Mouse (Mus musculus) spleen, embryonic (tissue): ENCODE data around the gene Hoxb7.

Experiments used
- CTCF ChIA-PET: fragments of 350-600 bp; sonication (Branson Sonifier 250); formaldehyde crosslinking; loops from one replicate; lab custom pipeline; 2022; lab: Charles Lee

The Hoxb7 gene

DNA sequence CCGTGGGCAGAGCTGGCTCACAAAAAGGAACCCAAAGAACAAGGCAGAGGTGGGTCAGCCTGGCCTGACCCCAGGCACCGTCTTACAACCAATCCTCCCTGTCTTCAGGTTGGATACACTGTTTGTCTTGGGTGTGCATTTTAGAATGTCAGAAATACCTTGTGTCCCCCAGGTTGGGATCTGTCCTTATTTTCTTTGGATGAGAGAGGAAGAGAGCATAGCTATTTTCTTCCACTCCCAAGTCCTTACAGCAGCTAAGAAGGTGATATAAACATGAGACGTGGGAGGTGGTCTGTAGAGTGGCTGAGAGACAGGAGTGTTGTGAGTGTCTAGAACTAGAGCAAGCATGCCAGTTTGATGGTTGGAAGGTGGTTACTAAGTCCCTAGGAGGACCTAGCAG lies 11.0 kb downstream of the Hoxb7 start:
- CTCF ChIA-PET = interaction anchor here (0.5 kb wide), 1 partner anchor 235 kb away, joined by 3 read pairs; no protein-coding TSS in a partner anchor

DNA sequence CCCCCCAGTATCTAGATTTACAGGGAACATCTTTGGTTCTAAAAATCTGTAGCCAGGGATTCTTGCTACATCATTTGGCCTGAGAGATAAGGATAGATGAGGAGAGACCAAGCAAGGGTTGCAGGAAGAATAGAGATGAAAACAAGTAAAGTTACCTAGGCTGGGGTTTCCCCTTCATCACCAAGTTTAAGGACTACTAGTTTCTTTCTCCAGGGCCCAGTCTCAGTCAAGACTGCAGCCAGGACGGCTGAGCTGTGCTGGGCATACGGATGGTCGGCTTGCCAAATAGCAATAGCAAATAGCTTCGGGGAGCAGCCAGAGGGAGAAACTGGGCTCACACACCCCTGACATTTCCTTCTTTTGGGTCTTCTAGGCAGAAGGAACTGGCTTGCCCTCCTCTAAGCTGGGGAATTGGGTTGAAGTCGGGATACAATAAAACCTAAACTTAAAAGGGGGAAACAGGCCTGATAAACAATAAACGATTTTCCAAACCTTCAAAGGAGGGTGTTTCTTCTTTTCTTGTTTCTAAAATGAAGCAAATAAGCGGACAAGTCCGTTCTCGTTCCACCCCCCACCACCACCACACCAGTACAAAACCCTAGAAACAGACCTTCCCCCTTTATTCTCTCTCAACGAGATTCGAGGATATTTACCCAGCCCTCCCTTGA lies 11.7 kb downstream of the Hoxb7 start:
- CTCF ChIA-PET = no interaction called here

DNA sequence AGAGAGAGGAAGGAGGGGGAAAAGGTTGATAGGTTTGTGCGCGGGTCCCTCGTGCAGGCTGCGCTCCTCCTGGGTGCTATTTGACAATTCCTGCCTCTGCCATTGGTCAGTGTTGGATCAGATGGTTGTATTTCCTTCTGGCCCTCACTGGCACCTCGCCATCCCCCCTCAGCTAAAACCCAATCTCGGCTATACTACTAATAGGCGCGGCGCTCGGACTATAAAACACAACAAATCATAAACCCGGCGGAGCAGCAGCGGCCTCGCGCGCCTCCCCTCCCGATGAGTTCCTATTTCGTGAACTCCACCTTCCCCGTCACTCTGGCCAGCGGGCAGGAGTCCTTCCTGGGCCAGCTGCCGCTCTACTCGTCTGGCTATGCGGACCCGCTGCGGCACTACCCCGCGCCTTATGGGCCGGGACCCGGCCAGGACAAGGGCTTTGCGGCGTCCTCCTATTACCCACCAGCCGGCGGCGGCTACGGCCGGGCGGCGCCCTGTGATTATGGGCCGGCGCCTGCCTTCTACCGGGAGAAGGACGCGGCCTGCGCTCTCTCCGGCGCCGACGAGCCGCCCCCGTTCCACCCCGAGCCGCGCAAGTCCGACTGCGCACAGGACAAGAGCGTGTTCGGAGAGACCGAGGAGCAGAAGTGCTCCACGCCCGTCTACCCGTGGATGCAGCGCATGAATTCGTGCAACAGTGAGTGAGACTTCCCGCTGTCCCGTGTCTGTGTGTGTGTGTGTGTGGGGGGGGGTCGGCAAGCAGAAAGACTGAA lies 12.7 kb downstream of the Hoxb7 start:
- CTCF ChIA-PET = no interaction called here

DNA sequence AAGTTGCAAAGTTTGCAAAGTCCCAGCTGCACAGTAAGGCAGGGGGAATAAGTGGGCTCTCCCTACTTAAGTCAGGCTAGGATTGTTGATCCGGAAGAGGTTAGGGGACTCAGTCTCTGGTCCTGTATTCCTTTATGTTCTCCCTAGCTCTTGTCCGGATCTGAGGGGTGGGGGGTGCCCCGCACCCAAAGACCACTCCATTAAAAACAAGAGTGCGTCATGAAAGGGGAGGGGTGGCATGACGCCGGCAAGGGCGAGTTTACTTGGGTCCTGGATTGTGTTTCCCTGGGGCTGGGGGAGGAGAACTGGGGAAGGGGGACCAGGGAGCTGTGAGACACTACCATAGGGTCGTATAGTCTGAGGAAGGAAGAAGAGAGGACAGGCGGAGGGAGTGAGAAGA lies 13.4 kb downstream of the Hoxb7 start:
- CTCF ChIA-PET = interaction anchor here (0.6 to 0.9 kb wide), 3 partner anchors 10 to 31 kb away, joined by 3 to 4 read pairs (median 3); no protein-coding TSS in a partner anchor

DNA sequence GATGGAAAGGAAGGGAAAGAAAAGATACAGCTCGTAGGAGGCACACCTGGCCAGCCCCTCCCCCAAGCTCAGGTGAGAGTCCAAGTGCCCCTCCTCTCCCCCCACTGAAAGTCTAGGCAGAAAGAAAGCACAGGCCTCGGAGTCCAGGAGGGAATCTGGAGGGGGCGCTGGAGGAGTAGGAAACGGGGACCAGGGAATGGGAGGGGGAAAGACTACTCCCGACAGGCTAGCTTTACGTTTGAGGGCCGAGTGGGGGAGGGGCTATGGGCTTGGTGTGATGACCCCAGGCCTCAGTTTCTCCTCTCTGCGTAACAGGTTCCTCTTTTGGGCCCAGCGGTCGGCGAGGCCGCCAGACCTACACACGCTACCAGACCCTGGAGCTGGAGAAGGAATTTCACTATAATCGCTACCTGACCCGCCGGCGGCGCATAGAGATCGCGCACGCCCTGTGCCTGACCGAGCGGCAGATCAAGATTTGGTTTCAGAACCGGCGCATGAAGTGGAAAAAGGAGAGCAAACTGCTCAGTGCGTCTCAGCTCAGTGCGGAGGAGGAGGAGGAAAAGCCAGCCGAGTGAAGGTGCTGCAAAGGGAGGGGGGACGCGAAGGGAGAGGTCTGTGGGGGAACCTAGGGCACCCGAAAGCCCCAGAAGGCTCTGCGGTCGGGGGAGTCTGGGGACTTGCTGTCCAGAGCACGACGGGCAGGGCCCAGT lies 14.1 kb downstream of the Hoxb7 start:
- CTCF ChIA-PET = interaction anchor here (0.6 to 0.9 kb wide), 3 partner anchors 9 to 30 kb away, joined by 3 to 4 read pairs (median 3); no protein-coding TSS in a partner anchor

DNA sequence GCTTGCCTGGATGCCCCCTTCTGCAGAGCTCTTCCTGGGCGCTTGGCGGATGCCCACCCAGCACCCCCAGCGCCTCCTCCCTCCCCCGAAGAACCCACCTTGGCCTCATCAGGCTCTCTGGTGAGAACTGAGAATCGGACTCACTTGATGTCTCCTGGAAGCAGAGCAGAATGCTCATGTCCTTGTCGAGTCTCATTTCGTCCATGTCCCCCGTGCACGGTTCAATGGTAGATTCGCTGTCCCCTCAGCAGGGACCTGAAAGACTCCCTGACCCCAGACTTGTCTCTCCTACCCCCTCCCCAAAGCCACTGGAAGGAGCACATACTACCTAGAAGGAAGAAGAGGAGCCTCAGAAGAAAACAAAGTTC lies 14.6 kb downstream of the Hoxb7 start:
- CTCF ChIA-PET = no interaction called here

DNA sequence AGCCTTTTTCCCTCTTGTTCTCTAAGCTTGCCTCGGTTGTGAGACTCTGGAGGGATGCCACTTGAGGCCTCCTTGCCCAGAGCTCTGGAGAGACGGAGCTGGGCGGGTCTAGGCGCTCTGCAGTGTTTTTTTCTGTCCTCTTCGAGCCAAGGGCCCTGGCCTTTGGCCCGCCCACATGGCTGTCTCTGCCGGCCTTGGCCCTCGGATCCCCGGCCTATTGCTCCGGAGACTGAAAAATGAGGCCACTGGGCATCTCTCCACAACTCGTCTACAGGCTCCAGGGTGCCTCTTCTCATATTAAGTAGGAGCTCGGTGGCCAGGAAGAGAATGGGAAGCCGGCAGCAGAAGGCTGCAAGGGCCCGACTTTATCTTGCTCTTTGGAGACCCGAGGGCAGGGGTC lies 15.4 kb downstream of the Hoxb7 start:
- CTCF ChIA-PET = no interaction called here

DNA sequence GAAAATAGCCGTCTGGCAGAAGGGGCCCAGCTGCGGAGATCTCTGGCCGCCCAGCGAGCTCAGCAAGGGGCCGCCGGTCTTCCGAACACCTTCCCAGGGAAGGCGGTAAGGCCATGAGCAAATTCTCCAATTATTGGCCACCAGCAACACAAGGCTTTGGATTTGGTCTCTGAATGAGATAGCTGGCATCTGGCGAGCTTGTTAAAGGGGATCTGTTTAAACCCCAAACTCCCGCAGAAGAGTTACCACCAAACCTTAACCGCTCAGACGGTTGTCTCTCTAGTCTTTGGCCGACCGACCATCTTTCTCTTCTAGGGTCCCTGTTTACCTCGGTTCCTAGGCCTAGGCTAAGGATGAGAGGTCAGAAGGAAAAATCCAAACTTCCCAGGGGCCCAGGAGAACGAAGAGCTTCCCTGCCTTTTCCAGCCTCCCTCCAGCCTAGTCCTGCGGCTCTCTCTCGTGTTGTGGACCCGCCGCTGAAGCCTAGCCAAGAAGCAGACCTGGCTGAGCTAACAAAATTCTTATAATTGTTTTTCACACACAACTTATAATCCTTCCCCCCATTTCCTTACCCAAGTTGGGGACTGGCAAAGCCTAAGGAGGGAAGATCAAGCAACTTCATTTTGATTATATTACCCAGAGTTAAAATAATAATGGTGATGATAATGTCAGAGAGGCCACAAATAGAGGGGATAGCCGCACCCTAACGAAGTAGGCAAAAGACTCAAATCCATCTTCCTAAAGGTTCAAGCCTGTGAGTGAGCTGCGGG lies 16.1 kb downstream of the Hoxb7 start:
- CTCF ChIA-PET = interaction anchor here (0.6 kb wide), 1 partner anchor 541 kb away, joined by 4 read pairs; no protein-coding TSS in a partner anchor

DNA sequence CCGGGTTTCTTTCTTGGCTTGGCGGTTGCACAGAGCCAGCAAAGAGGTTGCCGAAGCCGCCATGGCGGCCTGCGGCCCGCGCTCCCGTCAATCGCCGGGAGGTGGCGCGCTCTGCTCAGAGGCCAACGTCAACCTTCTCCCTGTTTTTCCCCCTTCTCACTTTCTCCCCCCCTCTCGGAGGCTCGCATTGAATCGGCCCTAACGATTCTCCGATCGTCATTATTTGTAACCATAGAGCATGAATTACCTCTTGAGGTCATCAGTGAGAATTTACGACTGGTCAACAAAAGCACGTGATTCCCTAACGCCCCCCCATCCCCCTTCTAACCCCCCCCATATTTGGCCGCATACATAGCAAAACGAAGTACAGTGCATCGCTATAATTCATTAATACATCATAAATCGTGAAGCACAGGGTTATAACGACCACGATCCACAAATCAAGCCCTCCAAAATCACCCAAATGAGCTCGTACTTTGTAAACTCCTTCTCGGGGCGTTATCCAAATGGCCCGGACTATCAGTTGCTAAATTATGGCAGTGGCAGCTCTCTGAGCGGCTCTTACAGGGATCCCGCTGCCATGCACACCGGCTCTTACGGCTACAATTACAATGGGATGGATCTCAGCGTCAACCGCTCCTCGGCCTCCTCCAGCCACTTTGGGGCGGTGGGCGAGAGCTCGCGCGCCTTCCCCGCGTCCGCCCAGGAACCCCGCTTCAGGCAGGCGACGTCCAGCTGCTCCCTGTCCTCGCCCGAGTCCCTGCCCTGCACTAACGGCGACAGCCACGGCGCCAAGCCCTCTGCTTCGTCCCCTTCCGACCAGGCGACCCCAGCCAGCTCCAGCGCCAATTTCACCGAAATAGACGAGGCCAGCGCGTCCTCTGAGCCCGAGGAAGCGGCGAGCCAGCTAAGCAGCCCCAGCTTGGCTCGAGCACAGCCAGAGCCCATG lies 17.0 kb downstream of the Hoxb7 start, which contains the start of gene Hoxb5:
Gene Hoxb5 (plus strand): TSS at position 186 of the 949 bp plus-strand sequence.
- CTCF ChIA-PET = interaction anchor here (0.6 to 1.4 kb wide), 4 partner anchors 11 to 540 kb away, joined by 3 to 5 read pairs (median 4); partner anchors contain the start of gene Hoxb6

DNA sequence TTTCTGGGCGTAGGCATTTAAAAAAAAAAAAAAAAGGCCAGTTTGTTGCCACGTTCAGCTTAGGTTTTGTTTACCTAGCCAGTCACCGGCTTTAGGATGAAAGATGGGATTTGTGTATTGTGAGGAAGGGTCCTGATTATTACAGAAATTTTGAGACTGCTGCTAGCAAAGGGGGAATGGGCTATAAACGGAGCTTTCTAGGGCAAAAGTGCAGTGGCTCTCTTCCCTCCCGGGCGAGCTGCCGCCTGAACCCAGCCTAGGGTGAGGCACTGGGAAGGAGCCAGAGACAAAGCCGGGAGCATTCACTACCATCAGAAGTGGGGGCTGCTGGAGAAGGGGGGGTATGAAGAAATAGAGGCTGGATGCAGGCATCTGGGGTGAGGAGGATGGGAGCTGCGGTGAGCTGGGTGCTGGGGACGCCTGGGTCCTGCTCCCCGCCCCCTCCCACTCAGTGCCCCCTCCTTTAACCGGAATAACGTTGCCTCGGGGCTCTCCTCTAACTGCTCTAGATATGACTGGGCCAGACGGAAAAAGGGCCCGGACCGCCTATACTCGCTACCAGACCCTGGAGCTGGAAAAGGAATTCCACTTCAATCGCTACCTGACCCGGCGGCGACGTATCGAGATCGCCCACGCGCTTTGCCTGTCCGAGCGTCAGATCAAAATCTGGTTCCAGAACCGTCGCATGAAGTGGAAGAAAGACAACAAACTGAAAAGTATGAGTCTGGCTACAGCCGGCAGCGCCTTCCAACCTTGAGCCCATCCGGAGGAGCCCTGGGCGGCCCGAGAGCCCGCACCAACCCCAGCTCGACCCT lies 18.2 kb downstream of the Hoxb7 start:
- CTCF ChIA-PET = interaction anchor here (0.6 to 1.8 kb wide), 6 partner anchors 8 to 175 kb away, joined by 3 to 6 read pairs (median 4); partner anchors contain the start of gene Hoxb6

DNA sequence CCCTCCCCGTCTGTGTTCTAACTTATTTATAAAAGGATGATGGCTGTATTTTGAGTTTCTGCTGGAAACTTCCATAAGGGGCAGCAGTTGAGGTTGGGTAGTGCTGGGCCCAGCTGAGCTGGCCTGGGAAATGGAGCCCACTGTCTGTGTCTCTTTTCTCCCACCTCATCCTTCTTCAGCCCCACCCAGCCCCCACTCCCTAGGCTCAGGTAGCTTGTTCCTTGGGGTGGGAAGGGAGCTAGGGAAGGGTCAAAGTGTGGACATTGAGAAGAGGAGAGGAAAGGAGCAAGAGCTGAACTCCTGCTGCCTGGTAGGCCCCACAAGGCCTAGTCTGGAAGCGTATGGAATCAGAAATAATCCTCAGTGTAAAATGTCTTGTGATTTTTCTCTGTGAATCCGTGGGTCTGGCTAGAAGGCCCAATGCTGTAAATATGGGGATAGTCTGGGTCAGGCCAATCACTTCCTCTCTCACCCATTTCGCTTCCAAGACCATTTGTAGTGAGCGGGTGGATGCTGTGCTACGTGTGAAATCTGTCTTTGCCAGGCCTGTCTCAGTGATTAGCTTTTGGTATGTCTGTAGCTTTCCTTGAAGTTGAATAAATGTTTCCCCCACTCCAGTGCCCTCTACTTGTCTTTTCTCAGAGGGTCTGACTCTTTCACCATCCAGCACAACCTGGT lies 19.2 kb downstream of the Hoxb7 start:
- CTCF ChIA-PET = interaction anchor here (0.6 to 1.8 kb wide), 2 partner anchors 10 to 177 kb away, joined by 4 to 6 read pairs; no protein-coding TSS in a partner anchor

DNA sequence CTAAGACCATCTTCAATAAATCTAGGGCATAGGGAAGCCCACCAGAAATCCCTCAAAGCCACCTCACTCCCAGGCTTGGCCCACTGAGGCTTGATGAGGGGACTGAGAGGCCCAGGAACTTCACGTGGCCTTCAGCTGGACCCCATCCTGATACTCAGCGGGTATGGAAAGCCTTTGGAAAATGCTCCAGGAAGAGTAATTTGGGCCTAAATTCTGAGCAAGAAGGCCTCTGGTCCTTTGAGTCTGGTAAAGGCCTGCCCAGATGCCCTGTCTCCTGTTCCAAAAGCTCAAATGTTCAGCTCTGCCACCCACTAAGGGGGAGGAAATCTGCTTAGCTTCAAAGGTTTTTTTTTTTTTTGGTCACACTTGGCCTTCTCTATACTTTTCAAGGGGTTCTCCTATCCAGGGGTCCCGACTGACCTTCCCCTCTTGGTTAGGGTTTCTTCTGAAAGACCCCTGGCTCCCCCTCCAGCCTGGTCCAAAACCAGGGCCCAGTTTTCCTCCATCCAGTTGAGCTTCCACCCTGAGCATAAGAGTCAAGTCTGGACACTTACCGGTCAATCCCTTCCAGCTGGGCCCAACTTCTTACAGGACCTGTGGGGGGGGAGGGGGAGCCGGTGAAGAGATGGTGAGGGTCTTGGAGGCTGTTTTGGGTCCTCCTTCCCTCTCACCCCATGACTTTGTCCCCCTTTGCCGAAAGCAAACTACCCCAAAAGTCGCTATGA lies 19.9 kb downstream of the Hoxb7 start:
- CTCF ChIA-PET = interaction anchor here (0.6 to 1.8 kb wide), 2 partner anchors 11 to 981 kb away, joined by 3 to 6 read pairs; no protein-coding TSS in a partner anchor

DNA sequence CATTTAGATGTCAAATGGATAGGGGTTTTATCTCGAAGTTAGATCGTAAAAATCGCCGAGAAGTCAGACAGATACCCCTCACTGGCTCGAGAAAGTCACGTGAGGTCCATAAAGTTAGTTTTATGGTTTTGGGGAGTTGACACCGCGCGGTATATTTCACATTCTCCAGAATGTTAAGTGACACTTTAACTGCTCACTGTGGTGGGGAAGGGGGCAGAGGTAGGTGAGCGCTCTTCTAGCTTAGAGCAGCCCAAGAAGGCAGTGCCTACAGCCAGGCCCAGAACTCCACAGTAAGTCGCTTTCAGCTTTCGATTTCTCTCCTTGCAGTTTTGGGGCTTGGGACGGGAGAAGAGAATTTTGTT lies 20.5 kb downstream of the Hoxb7 start:
- CTCF ChIA-PET = interaction anchor here (0.6 to 1.8 kb wide), 2 partner anchors 11 to 981 kb away, joined by 3 to 6 read pairs; no protein-coding TSS in a partner anchor

DNA sequence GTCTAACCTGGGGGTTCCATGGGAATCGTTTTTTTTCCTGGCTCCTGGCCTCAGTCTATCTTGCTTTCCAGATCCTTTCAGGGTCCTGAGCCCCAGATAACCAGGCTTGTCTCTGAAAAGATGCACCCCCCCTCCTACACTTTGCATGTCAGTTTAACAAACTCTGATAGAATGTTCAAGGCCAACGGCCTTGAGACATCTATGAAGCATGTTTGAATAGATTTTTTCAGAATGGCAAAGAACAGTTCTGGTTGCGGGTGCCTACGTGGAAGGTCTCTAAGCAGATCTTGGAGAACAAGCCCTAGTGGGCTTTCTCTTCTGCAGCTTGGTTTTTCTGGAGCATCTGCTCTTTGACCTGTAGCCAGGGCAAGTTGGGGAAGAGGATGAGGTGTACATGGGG lies 22.3 kb downstream of the Hoxb7 start:
- CTCF ChIA-PET = interaction anchor here (0.9 kb wide), 1 partner anchor 9 kb away, joined by 3 read pairs; no protein-coding TSS in a partner anchor

DNA sequence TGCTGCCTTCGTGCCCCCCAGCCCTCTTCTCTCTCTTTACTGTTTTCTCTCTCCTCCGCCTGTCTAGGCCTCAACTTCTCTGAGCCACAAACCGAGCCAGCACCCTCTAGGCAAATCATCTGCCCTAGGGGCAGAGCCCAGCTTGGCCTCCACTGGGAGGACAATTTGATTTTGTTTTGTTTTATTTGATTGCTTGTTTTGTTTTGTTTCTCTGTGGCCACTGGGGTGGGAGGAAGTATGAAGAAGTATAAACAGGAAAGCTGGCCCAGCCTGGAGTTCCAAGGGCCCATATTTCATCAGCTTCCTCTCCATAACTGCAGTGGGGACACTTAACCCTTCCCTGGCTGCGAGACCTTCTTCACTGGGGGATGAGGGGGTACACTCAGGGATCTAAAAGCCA lies 22.9 kb downstream of the Hoxb7 start:
- CTCF ChIA-PET = interaction anchor here (0.7 to 0.9 kb wide), 2 partner anchors 9 to 372 kb away, joined by 3 read pairs; no protein-coding TSS in a partner anchor

DNA sequence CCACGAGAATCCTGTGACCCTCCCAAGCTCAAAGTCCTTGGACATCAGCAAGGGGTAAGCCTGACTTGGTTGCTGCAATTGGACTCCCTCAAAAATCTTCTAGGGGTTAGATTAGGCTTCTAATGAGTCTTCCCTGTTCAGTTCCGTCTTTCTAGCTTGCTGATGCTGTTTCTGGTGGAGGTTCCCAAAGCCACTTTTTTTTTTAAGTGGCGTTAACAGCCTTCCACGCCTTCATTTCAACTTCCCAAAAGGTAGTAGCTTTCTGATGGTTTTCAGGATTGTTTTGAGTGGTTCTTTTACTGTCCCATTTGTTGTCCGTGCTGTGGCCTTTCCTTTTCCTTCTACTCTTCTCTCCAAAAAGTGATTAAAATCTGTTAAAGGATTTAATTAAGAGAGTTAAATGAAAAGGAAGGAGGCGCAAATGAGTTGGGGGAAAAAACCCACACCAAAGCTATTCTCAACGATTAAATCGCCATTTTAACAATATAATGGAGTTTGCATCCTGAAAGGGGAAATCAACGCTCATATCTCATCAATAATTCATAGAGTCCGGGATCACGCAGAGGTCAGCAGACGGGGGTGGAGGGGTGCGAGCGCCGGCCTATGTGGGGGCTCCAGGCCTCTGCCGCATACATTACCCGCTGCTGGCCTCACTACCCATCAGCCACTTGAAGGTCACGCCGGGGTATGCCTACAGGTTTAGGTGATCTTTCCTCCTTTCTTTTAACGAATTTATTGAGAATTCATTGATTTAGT lies 23.9 kb downstream of the Hoxb7 start:
- CTCF ChIA-PET = interaction anchor here (0.6 kb wide), 2 partner anchors 42 to 971 kb away, joined by 3 to 4 read pairs; no protein-coding TSS in a partner anchor
